Mouse (Mus musculus) liver, adult 2 months (tissue): ENCODE measurements at regions not wholly inside any gene's neighbourhood (a gene's known extent, or its start where the extent isn't known, plus 50 kb on each side); places are given as distances from the start of the nearest gene placed in this dataset.

Experiments
- CTCF ChIP-seq: fragments of 200-500 bp; IDR thresholded peaks from 2 replicates; pipeline ENCODE4 v1.5.1; 2011; ENCODE audit warnings: low read depth, low read length, control low read depth
- POLR2A ChIP-seq: fragments of 200-500 bp; IDR thresholded peaks from 2 replicates; pipeline ENCODE4 v1.6.1; 2011; ENCODE audit warnings: low read length, control low read depth; ENCODE audit not compliant: insufficient read depth; ENCODE audit errors: extremely low read depth

- TF ChIP-seq CTCF (no peak), POLR2A (no peak)
These were observed 101.8 kb downstream of the Npy start for GRCm38 (mm10) chr6:49924296-49924695.
